Mouse (Mus musculus) E14TG2a.4 (cell line): ENCODE results near the gene Ccdc175.

ENCODE experiments used
- CTCF ChIP-seq: conservative IDR thresholded peaks from 2 replicates; pipeline ENCODE4 v1.5.1; 2014; ENCODE audit warnings: low read length
- NANOG ChIP-seq: IDR thresholded peaks from 2 replicates; pipeline ENCODE4 v1.6.1; 2014; ENCODE audit warnings: borderline replicate concordance, low read length, mixed read lengths
- POU5F1 ChIP-seq: IDR thresholded peaks from 2 replicates; pipeline ENCODE4 v1.6.1; 2014; ENCODE audit warnings: low read length, borderline replicate concordance

DNA sequence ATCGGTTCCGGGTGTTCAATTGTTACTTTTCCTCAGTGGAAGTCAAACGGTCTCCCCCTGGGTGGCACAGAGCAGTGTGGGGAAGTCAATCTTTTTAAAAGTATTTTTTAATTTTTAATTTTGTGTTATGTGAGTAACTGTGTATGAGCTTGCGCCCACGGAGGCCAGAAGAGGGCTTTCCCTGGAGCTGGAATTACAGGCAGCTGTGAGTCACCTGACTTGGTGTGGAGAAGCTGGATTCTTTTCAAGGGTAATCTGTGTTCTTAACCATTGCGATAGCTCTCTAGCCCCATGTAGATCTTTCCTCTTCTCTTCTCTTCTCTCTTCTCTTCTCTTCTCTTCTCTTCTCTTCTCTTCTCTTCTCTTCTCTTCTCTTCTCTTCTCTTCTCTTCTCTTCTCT is 69.7 kb downstream of the Ccdc175 start:
- no peak for TF ChIP-seq CTCF
- no peak for TF ChIP-seq POU5F1
- TF ChIP-seq NANOG: no peak
